Mouse (Mus musculus) testis, adult 2 months (tissue): ENCODE measurements around the gene Mien1. TPM values are rescaled to one million over a fixed set of nuclear protein-coding genes. Genes with fewer than 3 reads are reported as not detected.

ENCODE experiments used
- H3K27ac ChIP-seq: fragments of 200-500 bp; 2 replicates; pipeline ENCODE4 v1.5.1; 2012; ENCODE audit warnings: low read depth, low read length; ENCODE audit not compliant: control insufficient read depth, insufficient read depth
- H3K27me3 ChIP-seq: fragments of 200-500 bp; 2 replicates; pipeline ENCODE4 v1.6.1; 2012; ENCODE audit warnings: mild to moderate bottlenecking, low read length, moderate library complexity; ENCODE audit not compliant: control insufficient read depth, insufficient read depth
- H3K36me3 ChIP-seq: fragments of 200-500 bp; 2 replicates; pipeline ENCODE4 v1.6.1; 2012; ENCODE audit warnings: mild to moderate bottlenecking, low read length; ENCODE audit not compliant: control insufficient read depth, insufficient read depth
- H3K4me1 ChIP-seq: fragments of 200-500 bp; 2 replicates; pipeline ENCODE4 v1.6.1; 2012; ENCODE audit warnings: low read length; ENCODE audit not compliant: control insufficient read depth, insufficient read depth
- H3K4me3 ChIP-seq: fragments of 200-500 bp; 2 replicates; pipeline ENCODE4 v1.5.1; 2012; ENCODE audit warnings: low read depth, mild to moderate bottlenecking, low read length, moderate library complexity, mixed read lengths; ENCODE audit not compliant: control insufficient read depth
- CTCF ChIP-seq: fragments of 200-500 bp; IDR thresholded peaks from 2 replicates; pipeline ENCODE4 v1.5.1; 2012; ENCODE audit warnings: low read depth, mild to moderate bottlenecking, inconsistent platforms, low read length, moderate library complexity; ENCODE audit not compliant: control insufficient read depth, insufficient read depth, insufficient replicate concordance
- POLR2A ChIP-seq: fragments of 200-500 bp; IDR thresholded peaks from 2 replicates; pipeline ENCODE4 v1.6.1; 2012; ENCODE audit warnings: low read depth, mild to moderate bottlenecking, inconsistent platforms, low read length, moderate library complexity; ENCODE audit not compliant: control insufficient read depth
- polyA plus RNA-seq: library from polyadenylated mRNA; depleted of rRNA; stranded (reverse); fragments of >200 nt; gene quantifications from 2 replicates; pipeline ENCODE4 v1.2.3, GENCODE M21; 2012

Gene Mien1
- polyA plus RNA-seq, 1 experiment, result 53.1 TPM

DNA sequence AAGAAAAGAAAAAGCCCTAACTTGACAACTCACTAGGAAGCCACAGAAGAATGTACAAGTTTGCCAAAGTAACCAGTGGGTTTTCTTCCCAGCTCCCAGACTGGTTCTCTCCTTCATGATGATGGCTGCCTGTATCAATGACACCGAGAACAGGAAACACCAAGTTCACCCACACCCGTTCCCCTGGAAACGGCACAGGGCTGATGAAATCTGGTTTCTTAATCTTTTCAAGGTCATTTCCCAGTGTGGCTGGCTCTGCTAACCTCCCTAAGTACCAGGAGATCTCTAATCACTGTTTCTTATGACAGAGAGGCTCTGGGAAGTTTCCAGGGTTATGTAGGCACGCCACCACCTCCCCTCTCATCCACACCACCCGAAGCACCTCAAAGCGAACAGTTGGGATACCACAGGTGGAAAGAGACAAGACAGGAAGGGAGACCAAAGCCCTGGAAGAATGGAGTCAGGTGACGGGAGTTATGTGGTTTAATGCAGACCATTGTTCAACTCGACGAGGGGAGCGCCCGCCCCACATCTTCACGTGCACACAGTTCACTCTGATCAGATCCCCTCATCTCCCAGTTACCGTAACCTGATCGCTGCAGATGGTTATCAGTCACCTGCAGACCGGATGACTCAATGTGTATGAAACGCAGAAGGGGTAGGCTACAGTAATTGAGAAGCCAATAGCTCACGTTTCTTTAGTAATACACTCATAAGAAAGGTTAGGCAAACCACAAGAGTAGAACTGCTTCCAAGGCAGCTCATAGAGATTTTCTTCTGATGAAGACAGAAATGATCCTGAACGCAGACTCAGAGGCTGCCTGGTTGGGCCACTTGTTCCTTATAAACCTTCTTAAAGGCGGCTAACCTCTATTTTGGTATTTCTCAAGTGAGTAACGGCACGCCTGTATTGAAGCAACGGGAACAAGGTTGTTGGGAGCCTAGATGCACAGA lies 31.2 kb upstream of the Mien1 start:
- no peaks in the 10 kb centered on the region for H3K27me3 ChIP-seq
- no peak for TF ChIP-seq POLR2A
- no peaks in the 10 kb centered on the region for H3K4me1 ChIP-seq
- H3K27ac ChIP-seq, result no peak overlapping the region
- H3K4me3 ChIP-seq, result no peak overlapping the region
- H3K36me3 ChIP-seq, result no peaks in the 10 kb centered on the region

DNA sequence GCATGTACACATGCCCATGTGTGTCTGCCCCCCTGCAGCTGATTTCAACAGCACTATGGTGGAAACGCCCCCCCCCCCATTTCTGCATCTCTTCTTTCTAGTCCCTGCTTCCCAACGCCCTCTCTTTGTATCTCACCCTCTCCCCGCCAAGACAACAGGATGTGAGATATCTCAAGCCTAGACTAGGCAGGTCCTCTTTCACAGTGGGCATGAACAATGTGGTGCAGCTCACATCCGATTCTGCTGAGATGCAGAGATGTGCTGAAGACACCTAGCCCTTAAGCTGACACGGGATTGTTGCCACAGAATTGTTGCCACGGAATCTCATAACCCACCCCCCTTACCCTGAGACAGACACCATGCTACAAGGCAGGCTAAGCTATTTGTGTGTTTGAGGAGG lies 25.7 kb upstream of the Mien1 start:
- Histone ChIP-seq H3K36me3 (no peaks in the 10 kb centered on the region), H3K4me3 (no peak overlapping the region)
- TF ChIP-seq CTCF (no peak), POLR2A (no peak)

GRCm38 (mm10) chr11:98463911-98464310 lies 25.1 kb upstream of the Mien1 start:
- no peak overlapping the region for H3K27ac ChIP-seq
- H3K27me3 ChIP-seq, result no peaks in the 10 kb centered on the region
- TF ChIP-seq POLR2A (no peak), CTCF (no peak)
- no peak overlapping the region for H3K4me3 ChIP-seq
- peaks cover 2% of the 10 kb centered on the region for H3K4me1 ChIP-seq
- H3K36me3 ChIP-seq, result no peaks in the 10 kb centered on the region

More for the DNA sequence above, 25.7 kb upstream of the Mien1 start:
- Histone ChIP-seq H3K27me3 (no peaks in the 10 kb centered on the region), H3K4me1 (no peaks in the 10 kb centered on the region; the same call in 1 of the 2 replicates), H3K27ac (no peak overlapping the region)

GRCm38 (mm10) chr11:98462255-98462654 lies 23.5 kb upstream of the Mien1 start:
- Histone ChIP-seq H3K36me3 (no peaks in the 10 kb centered on the region), H3K4me3 (no peak overlapping the region), H3K4me1 (peaks cover 16% of the 10 kb centered on the region), H3K27me3 (no peaks in the 10 kb centered on the region), H3K27ac (no peak overlapping the region)
- TF ChIP-seq POLR2A (no peak), CTCF (no peak)

GRCm38 (mm10) chr11:98461109-98461720 lies 22.4 kb upstream of the Mien1 start:
- Histone ChIP-seq H3K4me3 (no peak overlapping the region), H3K27ac (no peak overlapping the region), H3K27me3 (no peaks in the 10 kb centered on the region), H3K36me3 (no peaks in the 10 kb centered on the region), H3K4me1 (peaks cover 20% of the 10 kb centered on the region)
- no peak for TF ChIP-seq POLR2A
- TF ChIP-seq CTCF, result no peak

GRCm38 (mm10) chr11:98459860-98460259 lies 21.1 kb upstream of the Mien1 start:
- Histone ChIP-seq H3K36me3 (no peaks in the 10 kb centered on the region), H3K4me3 (no peak overlapping the region), H3K27ac (no peak overlapping the region), H3K27me3 (no peaks in the 10 kb centered on the region), H3K4me1 (peaks cover 20% of the 10 kb centered on the region)
- no peak for TF ChIP-seq CTCF
- no peak for TF ChIP-seq POLR2A

GRCm38 (mm10) chr11:98459071-98459741 lies 20.4 kb upstream of the Mien1 start:
- Histone ChIP-seq H3K4me1 (peaks cover 20% of the 10 kb centered on the region), H3K4me3 (no peak overlapping the region), H3K36me3 (no peaks in the 10 kb centered on the region), H3K27me3 (no peaks in the 10 kb centered on the region), H3K27ac (no peak overlapping the region)
- TF ChIP-seq POLR2A (no peak), CTCF (no peak)
